Mouse (Mus musculus) small intestine, adult 2 months (tissue): ENCODE measurements around the gene Vmn1r208.
"Not testable (repeated sequence)": the region's sequence is repeated elsewhere in the genome, so short reads cannot be mapped to it uniquely, and the experiment has no call there.

Experiments
- CTCF ChIP-seq: fragments of 200-500 bp; IDR thresholded peaks from 2 replicates; pipeline ENCODE4 v1.5.1; 2012; ENCODE audit warnings: low read depth, mild to moderate bottlenecking, control low read depth, inconsistent platforms, low read length, moderate library complexity, mixed read lengths; ENCODE audit not compliant: insufficient replicate concordance, insufficient read length; ENCODE audit errors: extremely low read depth
- POLR2A ChIP-seq: fragments of 200-500 bp; IDR thresholded peaks from 2 replicates; pipeline ENCODE4 v1.6.1; 2012; ENCODE audit warnings: low read depth, mild to moderate bottlenecking, control low read depth, inconsistent platforms, low read length, moderate library complexity

- TF ChIP-seq POLR2A, CTCF: not testable (repeated sequence)
Measured at GRCm38 (mm10) chr13:22788096-22788495, 10.9 kb upstream of the Vmn1r208 start.
